ENCODE assay signal across 8 mouse cellular contexts in the genomic region with DNA sequence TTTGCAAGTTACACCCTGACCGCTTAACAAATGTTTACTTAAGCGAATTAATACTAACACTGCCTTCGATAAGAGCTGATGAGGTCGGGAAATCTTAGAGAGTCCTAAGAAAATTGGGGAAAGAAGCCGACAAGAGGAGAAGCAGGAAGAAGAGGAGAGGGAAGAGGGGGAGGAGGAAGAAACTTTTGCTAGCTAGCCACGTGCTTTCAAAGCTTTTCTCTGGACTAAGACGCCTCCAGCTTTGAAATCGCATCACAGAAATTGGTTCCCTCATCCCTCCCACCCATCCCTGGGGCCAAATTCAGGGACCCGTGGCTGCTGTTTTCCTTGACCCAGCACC. TPM values are rescaled to one million over a fixed set of nuclear protein-coding genes. Genes with fewer than 3 reads are reported as not detected.
DNase-seq lines count a peak whose midpoint lies in the region; ATAC-seq and TF ChIP-seq lines count a peak whose summit lies in the region.

No protein-coding gene starts in this region.

- TF ChIP-seq POLR2A in testis, adult 2 months (IDR thresholded peaks at IDR 0.05; ENCODE audit: control insufficient read depth, low read depth, low read length) = no peak

- no peaks in the 10 kb centered on the region for H3K36me3 ChIP-seq in testis, adult 2 months (ENCODE audit: control insufficient read depth, insufficient read depth, low read length)
- H3K36me3 ChIP-seq in liver, embryonic 11.5 days (ENCODE audit: control insufficient read depth, insufficient read depth, low read length) = no peaks in the 10 kb centered on the region

- peaks cover 10% of the 10 kb centered on the region for H3K4me1 ChIP-seq in testis, adult 2 months (ENCODE audit: control insufficient read depth, insufficient read depth, low read length)
- peaks cover 6% of the 10 kb centered on the region for H3K4me1 ChIP-seq in liver, embryonic 11.5 days (replicated peaks; ENCODE audit: control insufficient read depth, insufficient read depth, low read length)

- H3K9ac ChIP-seq in liver, embryonic 11.5 days (ENCODE audit: low read depth, low read length) = no peak overlapping the region

- 14% methylated on average over 9 of the region's 9 CpGs for WGBS in liver, embryonic 11.5 days

- H3K4me3 ChIP-seq in testis, adult 2 months (ENCODE audit: control insufficient read depth, low read depth, low read length) = peak overlapping the region; percentile 74
- peak overlapping the region; percentile 28 for H3K4me3 ChIP-seq in liver, embryonic 11.5 days (ENCODE audit: low read depth, low read length)

- H3K9me3 ChIP-seq in liver, embryonic 11.5 days (ENCODE audit: control insufficient read depth, low read length) = no peaks in the 10 kb centered on the region

- H3K27ac ChIP-seq in testis, adult 2 months (ENCODE audit: control insufficient read depth, insufficient read depth, low read depth, low read length) = 0 out of 2 replicates have a peak overlapping the region, but pooled peaks have one; percentile 21
- H3K27ac ChIP-seq in liver, embryonic 11.5 days (ENCODE audit: low read depth, low read length) = no peak overlapping the region

- no peak for TF ChIP-seq CTCF in testis, adult 2 months (IDR thresholded peaks at IDR 0.05; ENCODE audit: control insufficient read depth, insufficient read depth, insufficient replicate concordance, low read depth, low read length)

- peak overlapping the region; percentile 64 for H3K4me2 ChIP-seq in liver, embryonic 11.5 days

- peak; percentile 6 for DNase-seq in cerebellum, adult 9-11 months
- no peak for DNase-seq in cerebellum, postnatal 4 days (ENCODE audit: low spot score in 2 of 2)
- DNase-seq in testis, postnatal 14 days (ENCODE audit: low spot score) = no peak
- DNase-seq in liver, embryonic 11.5 days (ENCODE audit: low spot score) = no peak
- no peak for DNase-seq in urinary bladder, adult 2 months (ENCODE audit: low spot score)
- no peak for DNase-seq in ovary, postnatal 10 days (ENCODE audit: low spot score)
- DNase-seq in right cerebral cortex, postnatal 14 days = no peak

- no peak for ATAC-seq in liver, embryonic 11.5 days (replicated peaks; ENCODE audit: low FRiP score)

- H3K27me3 ChIP-seq in testis, adult 2 months (ENCODE audit: control insufficient read depth, insufficient read depth, low read length) = no peaks in the 10 kb centered on the region
- H3K27me3 ChIP-seq in liver, embryonic 11.5 days (replicated peaks; ENCODE audit: control insufficient read depth, insufficient read depth, low read length) = peaks cover 7% of the 10 kb centered on the region

RNA-seq across cellular contexts. Expression of a gene that starts 48.7 kb away (rescaled TPM):
- polyA plus RNA-seq in testis, adult 2 months (2012; rRNA removed) = 1.8 and 2.2 TPM in 2 replicates
- 8.3 and 8.9 TPM in 2 replicates for polyA plus RNA-seq in liver, embryonic 11.5 days (2014; fragmentation: Nextera tagmentation; extraction: Ambion mirVana)
- 17.9 and 35.1 TPM in 2 replicates for polyA plus RNA-seq in urinary bladder, adult 2 months (2012; rRNA removed)
